Mouse (Mus musculus) kidney, embryonic 14.5 days (tissue): ENCODE data around the gene Gins3. TPM values are rescaled to one million over a fixed set of nuclear protein-coding genes. Genes with fewer than 3 reads are reported as not detected.
"Not testable (repeated sequence)": the region's sequence is repeated elsewhere in the genome, so short reads cannot be mapped to it uniquely, and the experiment has no call there.

Experiments used
- ATAC-seq: fragments of 200-750 bp; cut with Nextera tagmentation; 2 replicates; pipeline ENCODE4 v1.8.0; 2017; ENCODE audit warnings: moderate number of reproducible peaks, mild to moderate bottlenecking, moderate TSS enrichment, moderate library complexity; ENCODE audit not compliant: low FRiP score, low TSS enrichment
- H3K27ac ChIP-seq: fragments of 300-500 bp; sonication (generic); 2 replicates; pipeline ENCODE4 v1.5.1; 2014; ENCODE audit warnings: low read depth, mild to moderate bottlenecking, low read length, moderate library complexity, mixed read lengths
- H3K27me3 ChIP-seq: fragments of 300-500 bp; sonication (generic); 2 replicates; pipeline ENCODE4 v1.6.1; 2014; ENCODE audit warnings: mild to moderate bottlenecking, low read length; ENCODE audit not compliant: control insufficient read depth, insufficient read depth
- H3K36me3 ChIP-seq: fragments of 300-500 bp; sonication (generic); 2 replicates; pipeline ENCODE4 v1.6.1; 2014; ENCODE audit warnings: low read length, mixed read lengths; ENCODE audit not compliant: control insufficient read depth, insufficient read depth
- H3K4me1 ChIP-seq: fragments of 300-500 bp; sonication (generic); 2 replicates; pipeline ENCODE4 v1.6.1; 2014; ENCODE audit warnings: low read length, mixed read lengths; ENCODE audit not compliant: control insufficient read depth, insufficient read depth
- H3K4me2 ChIP-seq: fragments of 300-500 bp; sonication (generic); replicated peaks from 2 replicates; pipeline ENCODE4 v1.6.1; 2014; ENCODE audit warnings: low read depth, mild to moderate bottlenecking, low read length
- H3K4me3 ChIP-seq: fragments of 300-500 bp; sonication (generic); 2 replicates; pipeline ENCODE4 v1.5.1; 2014; ENCODE audit warnings: mild to moderate bottlenecking, low read length
- H3K9ac ChIP-seq: fragments of 300-500 bp; sonication (generic); 2 replicates; pipeline ENCODE4 v1.6.1; 2014; ENCODE audit warnings: low read depth, mild to moderate bottlenecking, low read length, moderate library complexity
- H3K9me3 ChIP-seq: fragments of 300-500 bp; sonication (generic); 2 replicates; pipeline ENCODE4 v1.6.1; 2016; ENCODE audit warnings: low read length; ENCODE audit not compliant: control insufficient read depth
- WGBS: fragments of 180-500 bp; shearing (Covaris S2); extraction: QIAGEN DNeasy Blood & Tissue Kit; methylation state at CpG from one replicate; pipeline ENCODE4 v1.1.7; 2014; 5-methylcytosine and 5-hydroxymethylcytosine counted together
- polyA plus RNA-seq: library from polyadenylated mRNA; unstranded; fragments of >200 nt; fragmentation: Nextera tagmentation; extraction: Ambion mirVana; gene quantifications from 2 replicates; pipeline ENCODE4 v1.2.1, GENCODE M21; 2014

Gins3 gene
- polyA plus RNA-seq, 1 experiment from 2014 or later: 27.0 TPM

DNA sequence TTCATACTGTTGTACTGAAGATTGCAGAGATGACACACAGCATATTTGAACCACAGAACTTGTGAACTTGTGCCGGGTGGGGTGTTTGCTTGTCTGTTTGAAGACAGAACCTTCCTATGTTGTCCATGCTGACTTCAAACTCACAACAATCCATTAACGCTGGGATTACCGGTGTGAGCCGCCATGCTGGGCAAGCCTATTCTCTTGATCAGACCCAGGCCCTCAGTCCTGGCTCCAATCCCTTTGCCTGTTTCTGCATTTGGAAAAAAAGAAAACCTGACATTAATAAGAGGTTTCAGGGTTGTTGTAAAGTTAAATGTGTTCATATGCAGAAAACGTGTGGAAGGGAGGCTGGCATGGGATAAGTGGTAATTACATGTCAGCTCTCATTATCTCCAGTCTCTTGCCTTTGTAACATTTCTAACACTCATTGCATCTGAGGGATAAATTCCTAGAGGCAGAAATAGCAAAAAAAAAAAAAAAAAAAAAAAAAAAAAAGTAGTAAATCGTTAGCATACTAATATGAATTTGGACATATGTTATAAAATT, 27.2 kb downstream of the Gins3 start:
- Histone ChIP-seq H3K9ac (no peak overlapping the region), H3K36me3 (no peaks in the 10 kb centered on the region), H3K27me3 (no peaks in the 10 kb centered on the region), H3K4me1 (no peaks in the 10 kb centered on the region), H3K4me2 (no peak overlapping the region), H3K4me3 (no peak overlapping the region), H3K27ac (no peak overlapping the region), H3K9me3 (no peaks in the 10 kb centered on the region)
- WGBS: 84% methylated on average over 6 of the region's 6 CpGs
- ATAC-seq: no peak

DNA sequence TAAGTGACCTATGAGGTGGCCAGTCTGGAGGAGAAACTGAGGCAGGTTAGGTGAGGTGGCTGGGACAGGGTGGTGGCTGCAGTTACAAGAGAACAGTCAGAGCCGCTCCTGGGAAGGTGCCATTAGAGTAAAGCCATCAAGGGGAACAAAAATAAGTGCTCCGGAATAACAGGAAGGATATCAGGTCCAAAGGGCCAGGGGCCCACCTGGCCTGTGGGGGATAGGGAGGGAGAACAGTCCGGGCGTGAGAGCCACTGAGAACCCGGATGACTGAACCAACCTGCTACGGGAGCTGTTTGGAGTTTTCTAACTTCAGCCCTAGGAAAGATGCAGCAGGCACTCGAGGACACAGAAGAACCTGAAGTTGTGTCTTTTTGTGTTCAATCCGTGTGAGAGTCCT, 27.8 kb downstream of the Gins3 start:
- Histone ChIP-seq H3K27me3 (no peaks in the 10 kb centered on the region), H3K4me1 (no peaks in the 10 kb centered on the region), H3K36me3 (no peaks in the 10 kb centered on the region), H3K27ac (no peak overlapping the region), H3K4me3 (no peak overlapping the region), H3K9me3 (no peaks in the 10 kb centered on the region), H3K9ac (no peak overlapping the region), H3K4me2 (no peak overlapping the region)
- 58% methylated on average over 8 of the region's 8 CpGs for WGBS
- ATAC-seq: no peak

DNA sequence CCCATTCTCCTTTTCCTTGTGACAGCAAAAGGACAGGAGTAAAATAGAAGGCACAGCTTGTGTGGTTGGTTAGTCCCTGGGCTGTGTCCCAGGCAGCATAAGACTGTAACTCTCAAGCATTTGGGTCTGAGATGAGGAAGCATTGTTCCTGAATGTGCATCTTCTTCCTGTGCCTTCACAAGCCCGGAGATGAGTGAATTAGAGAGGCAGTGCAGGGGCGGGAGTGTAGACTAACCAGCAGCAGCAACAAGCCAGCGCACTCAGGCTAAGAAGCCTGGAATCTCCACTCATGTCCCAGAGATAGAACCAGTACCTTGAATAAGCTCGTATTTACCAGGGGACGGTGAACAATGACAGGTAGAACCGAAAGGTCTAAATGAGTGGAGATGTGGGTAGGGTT, 28.3 kb downstream of the Gins3 start:
- no peak overlapping the region for H3K4me2 ChIP-seq
- no peaks in the 10 kb centered on the region for H3K9me3 ChIP-seq
- ATAC-seq: no peak
- no peak overlapping the region for H3K9ac ChIP-seq
- H3K36me3 ChIP-seq: no peaks in the 10 kb centered on the region
- 83% methylated on average over 6 of the region's 6 CpGs for WGBS
- H3K27ac ChIP-seq: no peak overlapping the region
- H3K4me3 ChIP-seq: no peak overlapping the region
- no peaks in the 10 kb centered on the region for H3K27me3 ChIP-seq
- no peaks in the 10 kb centered on the region for H3K4me1 ChIP-seq

DNA sequence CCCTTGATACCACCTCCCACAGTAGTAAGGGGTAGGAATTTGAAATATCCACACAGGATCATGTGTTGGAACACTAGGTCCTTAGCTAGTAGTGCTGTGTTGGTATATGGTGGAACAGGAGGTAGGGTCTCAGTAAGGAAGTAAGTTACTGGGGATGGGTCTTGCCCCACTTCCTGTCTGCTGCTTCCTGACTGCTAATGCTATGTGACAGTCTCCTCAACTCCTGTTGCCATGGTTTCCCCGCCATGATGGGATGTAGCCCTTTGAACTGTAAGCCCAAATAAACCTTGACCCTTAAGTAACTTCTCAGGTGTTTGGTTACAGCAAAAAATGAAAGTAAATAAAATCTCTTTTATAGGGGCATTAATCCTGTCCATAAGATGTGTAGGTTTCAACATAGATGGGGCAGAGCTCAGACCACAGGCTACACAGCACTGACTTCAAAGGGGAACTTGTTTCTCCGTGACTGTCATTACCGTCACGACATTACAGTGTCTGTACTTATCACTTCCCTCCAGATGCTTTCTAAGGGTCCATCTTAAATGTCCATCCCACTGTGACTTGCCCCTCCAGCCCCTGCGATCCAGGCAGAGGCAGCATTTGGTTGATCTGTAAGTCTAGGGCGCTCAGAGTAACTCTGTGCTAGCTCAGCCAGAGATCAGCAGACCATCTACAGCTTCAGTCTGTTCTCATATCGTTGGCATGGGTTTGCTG, 29.8 kb downstream of the Gins3 start:
- H3K27me3 ChIP-seq: no peaks in the 10 kb centered on the region
- no peak overlapping the region for H3K4me2 ChIP-seq
- no peaks in the 10 kb centered on the region for H3K4me1 ChIP-seq
- H3K27ac ChIP-seq: no peak overlapping the region
- no peaks in the 10 kb centered on the region for H3K36me3 ChIP-seq
- H3K9me3 ChIP-seq: no peaks in the 10 kb centered on the region
- no peak for ATAC-seq
- WGBS: 65% methylated on average over 7 of the region's 7 CpGs
- H3K9ac ChIP-seq: no peak overlapping the region
- H3K4me3 ChIP-seq: no peak overlapping the region

DNA sequence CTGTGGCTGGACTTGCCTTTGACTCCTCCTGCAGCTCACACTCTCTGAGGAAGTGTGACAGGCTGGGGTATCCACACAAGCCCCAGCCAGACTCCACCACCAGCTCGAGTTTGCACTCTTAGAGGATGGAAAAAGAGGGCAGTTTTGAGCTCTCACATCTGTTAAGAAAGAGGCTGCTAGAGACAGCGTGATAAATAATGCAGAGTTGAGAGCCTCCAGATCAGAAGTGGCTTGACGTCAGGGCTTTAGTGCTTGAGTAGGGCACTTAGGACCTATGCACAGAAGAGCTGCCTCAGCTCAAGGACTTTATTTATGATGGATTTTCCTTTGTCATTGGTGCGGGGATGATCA, 30.3 kb downstream of the Gins3 start:
- H3K27me3 ChIP-seq: no peaks in the 10 kb centered on the region
- H3K9me3 ChIP-seq: no peaks in the 10 kb centered on the region
- no peak overlapping the region for H3K9ac ChIP-seq
- no peaks in the 10 kb centered on the region for H3K36me3 ChIP-seq
- 35% methylated on average over 4 of the region's 4 CpGs for WGBS
- no peak overlapping the region for H3K4me2 ChIP-seq
- no peak overlapping the region for H3K27ac ChIP-seq
- no peak overlapping the region for H3K4me3 ChIP-seq
- no peaks in the 10 kb centered on the region for H3K4me1 ChIP-seq
- peak; percentile 47; the same call in 1 of the 2 replicates for ATAC-seq

DNA sequence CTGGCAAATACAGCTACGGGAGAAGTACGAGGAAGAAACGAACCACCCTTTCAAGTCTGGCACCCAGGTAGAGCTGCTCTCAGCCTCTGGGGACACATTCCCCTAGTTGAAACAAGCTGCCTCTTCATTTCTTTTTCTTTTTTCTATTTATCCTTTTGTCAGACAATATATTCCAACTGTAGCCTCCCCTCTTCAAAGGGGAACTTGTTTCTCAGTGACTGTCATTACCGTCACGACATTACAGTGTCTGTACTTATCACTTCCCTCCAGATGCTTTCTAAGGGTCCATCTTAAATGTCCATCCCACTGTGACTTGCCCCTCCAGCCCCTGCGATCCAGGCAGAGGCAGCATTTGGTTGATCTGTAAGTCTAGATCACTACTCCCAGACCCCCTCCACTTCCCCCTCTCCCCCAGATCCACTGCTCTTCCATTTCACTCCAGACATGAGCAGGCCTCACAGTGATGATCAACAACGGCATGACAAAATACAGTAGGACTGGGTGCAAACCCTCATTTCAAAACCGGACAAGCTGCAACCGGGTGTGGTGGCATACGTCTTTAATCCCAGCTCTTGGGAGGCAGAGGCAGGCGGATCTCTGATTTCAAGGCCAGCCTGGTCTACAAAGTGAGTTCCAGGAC, 32.7 kb downstream of the Gins3 start:
- not testable (repeated sequence) for H3K9ac ChIP-seq, H3K4me2 ChIP-seq, H3K27ac ChIP-seq, ATAC-seq, H3K9me3 ChIP-seq, H3K4me3 ChIP-seq, H3K4me1 ChIP-seq, H3K36me3 ChIP-seq, H3K27me3 ChIP-seq
- 94% methylated on average over 11 of the region's 11 CpGs for WGBS

DNA sequence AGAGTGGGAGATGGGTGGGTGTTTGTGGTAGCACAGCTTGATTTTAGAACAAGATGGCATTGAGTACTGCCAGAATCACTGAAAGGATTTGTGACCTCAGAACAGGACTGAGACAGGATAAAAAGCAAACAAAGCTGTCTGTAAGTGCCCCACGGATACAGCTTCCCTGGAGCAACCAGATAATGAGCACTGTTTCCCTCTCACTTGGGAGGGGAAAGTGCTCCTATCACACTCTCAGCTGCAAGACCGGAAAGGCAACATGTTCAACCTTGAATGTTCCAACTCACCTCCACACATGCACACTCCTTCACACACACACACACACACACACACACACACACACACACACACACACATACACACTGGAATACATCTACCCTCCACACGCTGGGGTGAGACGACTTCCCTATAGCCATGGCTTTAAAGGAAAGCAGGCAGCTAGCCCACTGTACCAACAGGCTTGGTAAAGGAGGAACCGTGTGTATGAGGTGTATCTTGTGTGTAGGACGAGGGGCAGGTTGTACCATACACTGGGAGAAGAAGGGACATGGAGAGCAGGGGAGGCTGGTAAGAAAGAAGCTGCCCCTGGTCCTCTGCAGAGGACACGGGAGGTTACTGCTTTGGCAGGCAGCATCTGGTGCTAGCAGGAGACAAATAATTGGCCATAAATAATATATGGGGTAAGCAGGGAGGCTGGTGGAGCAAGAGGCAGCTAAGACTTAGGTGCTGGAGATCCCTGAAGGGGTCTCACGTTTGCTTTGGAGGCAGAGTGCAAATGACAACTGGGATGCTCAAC, 35.1 kb downstream of the Gins3 start:
- Histone ChIP-seq H3K36me3 (no peaks in the 10 kb centered on the region), H3K27ac (no peak overlapping the region), H3K4me1 (no peaks in the 10 kb centered on the region), H3K27me3 (peaks cover 7% of the 10 kb centered on the region; the same call in 1 of the 2 replicates), H3K9me3 (no peaks in the 10 kb centered on the region), H3K4me2 (no peak overlapping the region), H3K4me3 (no peak overlapping the region), H3K9ac (no peak overlapping the region)
- 54% methylated on average over 8 of the region's 8 CpGs for WGBS
- ATAC-seq: no peak

DNA sequence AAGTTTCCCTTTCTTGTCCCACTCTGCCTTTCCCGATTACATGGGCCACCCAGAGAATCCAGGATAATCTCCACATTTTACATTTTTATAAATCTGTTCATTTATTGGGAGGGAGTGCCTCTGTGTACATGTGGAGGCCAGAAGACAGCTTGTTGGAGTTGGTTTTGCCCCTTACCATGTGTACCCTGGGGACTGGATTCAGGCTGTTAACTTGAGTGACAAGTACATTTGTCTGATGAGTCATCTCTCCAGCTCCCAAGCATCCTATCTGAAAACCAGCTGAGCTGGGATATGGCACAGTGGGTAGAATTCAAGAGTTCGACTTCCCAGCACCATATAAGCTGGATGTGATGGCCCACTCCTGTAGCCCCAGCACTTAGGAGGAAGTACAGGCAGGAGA, 36.7 kb downstream of the Gins3 start:
- H3K36me3 ChIP-seq: no peaks in the 10 kb centered on the region
- H3K9me3 ChIP-seq: no peaks in the 10 kb centered on the region
- ATAC-seq: no peak
- no peaks in the 10 kb centered on the region for H3K4me1 ChIP-seq
- no peak overlapping the region for H3K4me3 ChIP-seq
- H3K27me3 ChIP-seq: peaks cover 10% of the 10 kb centered on the region
- H3K9ac ChIP-seq: no peak overlapping the region
- 72% methylated on average over 2 of the region's 2 CpGs for WGBS
- H3K4me2 ChIP-seq: no peak overlapping the region
- no peak overlapping the region for H3K27ac ChIP-seq

DNA sequence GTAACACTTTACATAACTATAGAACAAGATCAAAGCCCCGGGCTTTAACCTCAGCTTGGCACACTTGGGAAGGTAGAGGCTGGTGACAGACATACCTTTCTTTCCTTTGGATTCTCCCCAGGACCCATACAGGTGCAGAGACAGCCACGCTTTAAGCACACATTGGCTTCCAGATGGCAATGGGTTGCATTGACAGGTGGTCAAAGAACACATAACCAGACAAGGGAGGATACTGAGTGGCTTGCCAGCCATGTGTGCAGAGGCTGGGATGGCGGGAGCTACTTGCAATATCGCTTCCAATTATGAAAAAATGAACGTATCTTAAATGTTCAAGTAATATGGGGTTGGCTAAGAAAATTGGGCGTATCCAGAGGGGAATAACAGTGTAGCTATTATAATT, 38.6 kb downstream of the Gins3 start:
- no peak overlapping the region for H3K4me3 ChIP-seq
- no peaks in the 10 kb centered on the region for H3K9me3 ChIP-seq
- no peak overlapping the region for H3K9ac ChIP-seq
- no peak for ATAC-seq
- H3K27ac ChIP-seq: no peak overlapping the region
- no peaks in the 10 kb centered on the region for H3K36me3 ChIP-seq
- no peaks in the 10 kb centered on the region for H3K4me1 ChIP-seq
- no peak overlapping the region for H3K4me2 ChIP-seq
- H3K27me3 ChIP-seq: peaks cover 29% of the 10 kb centered on the region
- 86% methylated on average over 6 of the region's 6 CpGs for WGBS
